Mouse (Mus musculus): Measurements from ENCODE around the gene Mbtd1.

DNA sequence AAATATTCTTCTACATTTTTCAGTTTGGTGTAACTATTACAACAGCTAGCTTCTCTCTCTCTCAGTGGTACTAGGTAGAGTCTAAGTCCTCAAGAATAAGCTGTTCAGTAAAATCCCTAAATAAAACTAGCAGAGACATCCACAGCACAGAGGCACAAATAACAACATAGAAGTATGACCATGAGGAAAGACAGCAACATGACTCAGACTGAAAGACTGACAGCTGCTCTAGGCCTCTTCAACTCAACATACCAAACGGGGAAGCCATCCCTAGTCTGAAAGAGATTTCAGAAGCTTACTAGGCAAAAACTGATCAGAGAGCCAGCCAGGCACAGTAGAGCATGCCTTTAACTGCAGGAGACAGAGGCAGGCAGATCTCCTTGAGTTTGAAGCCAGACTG, 23.0 kb upstream of the Mbtd1 start:
- TF ChIP-seq CTCF (IDR thresholded peaks at IDR 0.05; ENCODE audit: low read depth) (no peak), EP300 (IDR thresholded peaks at IDR 0.05; ENCODE audit: low read depth) (no peak)

Data from heart, postnatal 0 days (tissue).